Mouse (Mus musculus) embryonic fibroblast, embryonic 13.5 days (primary cell): ENCODE measurements at regions not wholly inside any gene's neighbourhood (a gene's known extent, or its start where the extent isn't known, plus 50 kb on each side); places are given as distances from the start of the nearest gene placed in this dataset.

Experiments used
- CTCF ChIP-seq: IDR thresholded peaks from 2 replicates; pipeline ENCODE4 v1.5.1; 2011; ENCODE audit warnings: mild to moderate bottlenecking, control low read depth, low read length, moderate library complexity, borderline replicate concordance; ENCODE audit not compliant: insufficient read depth
- POLR2A ChIP-seq: IDR thresholded peaks from 2 replicates; pipeline ENCODE4 v1.6.1; 2011; ENCODE audit warnings: low read depth, mild to moderate bottlenecking, control low read depth, low read length, moderate library complexity

- TF ChIP-seq CTCF (no peak), POLR2A (no peak)
Measured at GRCm38 (mm10) chr1:183802351-183802750, 210.8 kb upstream of the Dusp10 start.
